Mouse (Mus musculus): ENCODE data around the gene Mmp21. TPM values are rescaled to one million over a fixed set of nuclear protein-coding genes. Genes with fewer than 3 reads are reported as not detected.

The Mmp21 gene
- total RNA-seq, 2 experiments from 2014 or later, result not detected

DNA sequence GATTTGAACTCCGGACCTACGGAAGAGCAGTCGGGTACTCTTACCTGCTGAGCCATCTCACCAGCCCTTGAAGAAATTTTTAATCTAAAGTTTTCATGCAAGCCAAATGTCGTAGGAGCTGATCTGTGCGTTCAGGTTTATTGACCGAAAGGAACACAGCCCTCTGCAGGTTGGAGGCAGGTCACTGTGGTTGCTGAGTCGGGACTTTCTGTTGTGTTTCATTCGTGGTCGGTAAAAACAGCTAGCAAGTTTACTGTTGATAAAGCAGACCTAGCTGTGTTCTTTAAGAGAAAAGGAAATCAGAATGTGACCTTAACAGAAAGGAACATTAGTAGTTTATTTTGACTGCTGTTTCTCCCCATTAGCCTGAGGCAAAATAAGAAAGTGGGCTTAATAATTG lies 9.9 kb downstream of the Mmp21 start:
- intact Hi-C loops (cut with DNase I), result loop anchor here (5.0 kb wide), 1 partner anchor 112 kb away; the partner anchor contains the start of gene Dhx32
- DNase-seq, result no peak

DNA sequence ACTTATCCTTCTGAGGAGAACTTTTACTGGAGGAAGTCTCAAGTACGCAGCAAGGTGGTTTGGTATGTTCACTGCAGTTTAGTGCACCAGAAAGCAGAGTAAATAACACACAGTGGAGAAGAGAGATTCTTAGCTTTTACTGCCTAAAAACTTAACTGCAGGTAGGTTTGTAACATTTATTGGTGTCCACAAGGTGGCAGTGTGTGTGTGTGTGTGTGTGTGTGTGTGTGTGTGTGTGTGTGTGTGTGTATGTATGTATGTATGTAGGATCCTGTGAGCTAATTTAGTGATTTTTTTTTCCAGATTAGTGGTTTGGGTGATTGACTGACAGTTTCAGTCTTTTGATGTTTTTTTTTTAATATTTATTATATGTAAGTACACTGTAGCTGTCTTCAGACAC lies 10.8 kb downstream of the Mmp21 start:
- intact Hi-C loops (cut with DNase I), result no loop called here
- no peak for DNase-seq

DNA sequence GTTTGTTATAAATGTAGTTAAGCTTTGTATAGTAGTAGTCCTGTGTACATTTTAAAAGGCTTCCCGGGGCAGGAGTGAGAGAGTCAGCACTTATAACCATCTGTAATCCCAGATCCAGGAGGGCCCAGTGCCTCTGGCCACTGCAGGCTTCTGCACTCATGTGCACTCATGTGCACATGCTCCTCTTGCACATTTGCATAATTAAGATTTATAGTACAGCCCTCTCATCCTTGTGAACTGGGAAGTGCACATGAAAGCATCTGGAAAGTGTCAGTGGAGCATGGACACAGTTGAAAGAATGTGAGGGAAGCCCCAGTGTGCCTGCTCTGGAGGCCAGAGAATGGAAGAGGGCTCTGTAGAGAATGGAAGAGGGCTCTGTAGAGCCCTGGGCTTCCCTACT lies 17.4 kb downstream of the Mmp21 start:
- DNase-seq, result no peak
- intact Hi-C loops (cut with DNase I), result no loop called here

DNA sequence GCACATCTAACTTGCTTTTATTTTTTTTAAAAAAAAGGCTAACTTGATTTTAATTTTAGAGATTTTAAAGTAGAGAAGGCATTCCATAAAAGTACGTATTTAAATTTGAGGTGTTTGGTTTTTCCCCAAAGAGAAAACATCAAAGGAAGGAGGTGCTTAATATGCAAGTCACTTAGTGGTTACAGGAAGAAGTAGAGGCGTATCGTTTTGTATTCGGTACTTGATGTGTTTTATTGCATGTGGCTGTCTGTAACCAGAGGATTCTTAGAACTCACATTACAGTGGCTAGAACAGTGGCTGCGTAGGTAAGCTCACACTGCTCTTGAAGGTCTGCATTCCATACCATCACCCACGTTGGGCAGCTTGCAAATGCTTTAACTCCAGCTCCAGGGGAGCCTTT lies 34.1 kb downstream of the Mmp21 start:
- intact Hi-C loops (cut with DNase I), result no loop called here
- DNase-seq, result no peak

DNA sequence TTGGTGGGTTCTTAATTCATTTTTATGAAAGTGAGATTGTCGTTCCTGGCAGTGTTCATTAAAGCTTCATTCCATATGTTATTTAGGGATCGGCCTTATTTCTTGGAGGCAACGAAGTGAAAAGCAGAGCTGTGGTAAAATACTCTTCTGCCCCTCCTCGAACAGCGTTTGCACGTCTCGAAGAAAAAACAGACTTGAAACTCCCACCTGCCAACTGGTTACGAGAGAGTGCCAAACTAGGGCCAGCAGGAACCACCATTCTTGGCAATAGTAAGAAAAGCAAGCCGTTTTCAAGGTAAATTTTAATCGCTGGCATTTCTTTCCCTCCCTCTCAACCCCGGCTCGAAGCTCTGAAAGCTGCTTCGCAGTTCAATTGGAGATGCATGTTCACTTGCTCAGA lies 41.0 kb downstream of the Mmp21 start:
- intact Hi-C loops (cut with DNase I), result loop anchor here (10.0 kb wide), 1 partner anchor 604 kb away; no protein-coding TSS in a partner anchor
- no peak for DNase-seq

DNA sequence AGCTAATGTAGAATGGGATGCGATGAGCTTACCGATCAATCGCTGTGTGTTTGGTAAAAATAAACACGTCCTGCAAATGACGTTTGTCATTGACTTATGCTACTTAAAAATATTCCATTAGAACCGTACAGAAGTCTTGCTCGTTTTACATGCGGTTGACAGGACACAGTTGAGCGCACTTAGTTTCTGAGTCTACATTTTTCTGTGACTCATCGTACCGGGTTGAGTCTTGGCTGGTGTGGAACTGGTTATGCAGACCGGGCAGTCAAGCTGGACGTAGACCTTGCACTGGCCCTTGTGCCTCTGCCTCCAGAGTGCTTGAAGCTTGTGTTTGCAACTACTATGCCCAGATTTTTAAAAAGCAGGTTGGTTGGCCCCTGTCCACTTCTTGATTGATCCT lies 41.6 kb downstream of the Mmp21 start:
- intact Hi-C loops (cut with DNase I), result loop anchor here (10.0 kb wide), 1 partner anchor 604 kb away; no protein-coding TSS in a partner anchor
- DNase-seq, result no peak

DNA sequence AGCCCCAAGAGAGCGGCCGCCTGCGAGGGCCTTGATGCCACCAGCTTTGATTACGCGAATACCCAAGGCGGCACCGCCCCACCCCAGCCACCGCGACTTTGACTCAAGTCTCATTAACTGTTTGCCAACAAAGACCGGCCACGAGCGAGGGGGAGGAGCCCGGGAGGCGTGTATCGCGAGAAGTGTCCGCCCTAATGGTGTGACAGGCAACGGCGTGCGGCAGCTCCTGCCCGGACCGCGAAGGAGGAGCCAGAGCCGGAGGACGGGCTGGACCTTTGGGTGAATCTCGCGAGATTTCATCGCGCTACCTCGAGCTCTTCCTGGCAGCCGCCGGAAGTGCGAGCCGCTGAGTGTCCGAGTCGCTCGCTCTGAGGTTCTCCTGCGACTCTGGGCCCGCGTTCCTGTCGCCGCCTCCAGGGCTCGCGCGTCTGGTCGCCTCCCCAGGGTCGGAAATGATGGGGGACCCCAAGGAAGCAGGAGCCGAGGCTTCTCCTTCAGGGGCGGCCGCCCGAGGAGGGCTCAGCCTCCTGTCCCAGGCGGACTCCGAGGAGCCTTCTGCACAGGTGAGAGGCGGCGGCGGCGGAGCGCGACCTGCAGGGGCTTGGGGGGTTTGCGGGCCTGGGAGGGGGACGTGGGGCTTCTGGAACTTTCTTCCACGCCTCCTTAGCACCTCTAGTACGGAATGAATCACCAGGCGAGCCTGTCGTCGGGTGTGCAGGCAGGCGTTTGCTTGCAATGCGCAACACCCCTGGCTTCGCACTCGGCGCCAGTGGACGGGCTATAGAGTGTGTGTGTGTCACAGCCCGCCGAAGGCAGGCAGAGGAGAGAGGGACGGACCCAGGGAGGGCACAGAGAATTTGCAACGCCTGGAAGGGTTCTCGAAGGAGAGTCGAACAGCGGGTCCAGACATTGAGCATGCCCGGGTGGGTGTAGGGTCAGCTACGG lies 42.2 kb downstream of the Mmp21 start, which contains the start of gene Edrf1:
TSS of gene Edrf1 (plus strand) at position 183 of the 945 bp plus-strand sequence.
- intact Hi-C loops (cut with DNase I), result loop anchor here (10.0 kb wide), 1 partner anchor 603 kb away; no protein-coding TSS in a partner anchor
- DNase-seq, result peak; percentile 96 to 97

DNA sequence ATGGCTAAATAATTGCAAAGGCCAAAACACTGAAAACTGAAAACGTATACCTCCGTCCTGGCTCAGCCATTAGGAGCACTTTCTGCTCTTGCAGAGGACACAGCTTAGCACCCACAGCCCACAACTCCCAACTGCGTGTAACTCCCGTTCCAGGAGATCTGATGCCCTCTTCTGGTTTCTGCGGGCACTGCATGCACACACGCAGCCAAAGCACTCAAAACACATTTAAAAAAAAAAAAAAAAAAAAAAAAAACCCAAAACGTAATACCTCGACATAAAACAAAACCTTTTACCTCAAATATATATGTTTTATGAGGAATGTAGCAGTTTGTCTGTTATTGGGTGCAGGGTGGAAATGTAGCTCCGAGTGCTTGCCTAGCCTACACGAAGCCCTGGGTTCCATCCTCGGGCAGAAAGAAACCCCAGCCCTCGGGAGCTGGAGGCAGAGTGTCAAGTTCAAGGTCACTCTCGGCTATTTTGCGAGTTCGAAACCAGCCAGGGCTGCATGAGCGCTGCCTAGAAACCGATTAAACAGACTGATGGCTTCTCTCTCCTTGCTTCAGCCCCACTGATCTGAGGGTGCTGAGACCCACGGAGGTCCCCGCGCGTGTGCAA lies 43.0 kb downstream of the Mmp21 start:
- intact Hi-C loops (cut with DNase I), result loop anchor here (10.0 kb wide), 1 partner anchor 602 kb away; no protein-coding TSS in a partner anchor
- peak; percentile 84 to 86 for DNase-seq

DNA sequence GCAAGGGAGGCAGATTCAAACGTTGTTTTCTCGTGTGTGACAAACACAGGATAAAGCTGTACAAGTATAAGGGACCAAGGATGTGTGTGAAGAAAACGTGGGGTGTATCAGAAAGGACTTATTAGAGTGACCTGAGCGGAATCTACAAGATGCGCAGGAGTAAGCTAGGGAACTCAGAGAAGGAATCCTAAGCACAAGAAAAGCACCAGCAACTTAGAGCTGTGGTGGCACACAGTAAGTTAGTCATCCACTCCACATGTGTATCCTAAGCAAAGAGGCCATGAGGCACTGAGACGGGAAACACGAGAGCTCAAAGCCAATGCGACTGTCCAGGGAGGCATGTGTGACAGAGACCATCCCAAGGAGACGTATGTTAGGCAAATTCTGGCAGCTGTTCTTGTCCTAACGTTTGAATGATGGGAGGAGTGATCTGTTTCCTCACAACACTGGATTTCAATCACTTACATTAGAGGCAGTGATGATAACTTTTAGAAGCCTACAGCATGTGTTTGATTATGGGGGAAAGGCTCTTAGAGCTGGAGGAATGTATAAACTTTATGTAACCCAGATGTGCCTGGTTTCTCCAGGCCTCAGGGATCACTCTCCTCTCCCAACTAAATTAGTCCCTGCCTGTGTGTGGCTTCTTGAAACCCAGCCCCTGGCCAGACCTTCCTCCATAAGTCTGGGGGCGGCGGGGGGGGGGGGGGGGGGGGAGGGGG lies 44.8 kb downstream of the Mmp21 start:
- intact Hi-C loops (cut with DNase I), result loop anchor here (10.0 kb wide), 1 partner anchor 600 kb away; no protein-coding TSS in a partner anchor
- no peak for DNase-seq

DNA sequence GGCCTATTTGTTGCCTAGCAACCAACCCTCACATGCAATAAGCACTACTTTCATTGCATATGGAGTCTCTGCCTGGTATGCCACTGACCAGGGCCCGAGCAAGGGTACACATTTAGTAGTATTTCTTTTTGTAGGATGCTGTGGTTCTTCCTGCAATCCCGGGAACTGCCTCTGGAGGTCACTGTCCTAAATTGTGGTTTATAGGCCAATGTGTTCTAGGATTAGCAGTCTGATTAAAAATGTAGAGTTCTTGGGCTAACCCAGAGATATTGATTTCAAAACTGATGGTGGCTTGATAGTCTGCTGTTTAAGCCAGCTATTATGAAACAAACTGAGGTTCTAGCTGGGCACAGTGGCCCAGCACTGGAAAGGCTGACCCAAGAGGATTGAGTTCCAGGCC lies 47.4 kb downstream of the Mmp21 start:
- DNase-seq, result peak; percentile 21 to 27
- intact Hi-C loops (cut with DNase I), result loop anchor here (10.0 kb wide), 1 partner anchor 598 kb away; no protein-coding TSS in a partner anchor

DNA sequence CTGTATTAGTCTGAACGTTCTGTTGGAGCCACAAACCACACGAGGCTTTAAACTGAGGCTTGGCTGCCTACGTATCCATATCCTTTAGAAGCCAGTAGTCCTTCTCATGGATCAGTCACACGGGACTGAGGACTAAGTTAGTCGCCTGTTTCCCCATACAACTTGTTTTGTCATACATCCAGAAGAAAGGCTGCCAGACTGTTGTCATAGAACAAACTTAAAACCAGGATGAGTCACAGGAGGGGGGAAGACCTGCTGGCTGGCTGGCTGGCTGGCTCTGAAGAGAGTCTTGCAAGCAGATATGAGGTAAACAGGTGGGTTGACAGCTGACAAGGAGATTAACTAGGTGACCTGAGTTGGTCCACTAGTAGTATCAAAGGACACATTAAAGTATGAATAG lies 49.0 kb downstream of the Mmp21 start:
- intact Hi-C loops (cut with DNase I), result loop anchor here (10.0 kb wide), 1 partner anchor 596 kb away; no protein-coding TSS in a partner anchor
- DNase-seq, result no peak

DNA sequence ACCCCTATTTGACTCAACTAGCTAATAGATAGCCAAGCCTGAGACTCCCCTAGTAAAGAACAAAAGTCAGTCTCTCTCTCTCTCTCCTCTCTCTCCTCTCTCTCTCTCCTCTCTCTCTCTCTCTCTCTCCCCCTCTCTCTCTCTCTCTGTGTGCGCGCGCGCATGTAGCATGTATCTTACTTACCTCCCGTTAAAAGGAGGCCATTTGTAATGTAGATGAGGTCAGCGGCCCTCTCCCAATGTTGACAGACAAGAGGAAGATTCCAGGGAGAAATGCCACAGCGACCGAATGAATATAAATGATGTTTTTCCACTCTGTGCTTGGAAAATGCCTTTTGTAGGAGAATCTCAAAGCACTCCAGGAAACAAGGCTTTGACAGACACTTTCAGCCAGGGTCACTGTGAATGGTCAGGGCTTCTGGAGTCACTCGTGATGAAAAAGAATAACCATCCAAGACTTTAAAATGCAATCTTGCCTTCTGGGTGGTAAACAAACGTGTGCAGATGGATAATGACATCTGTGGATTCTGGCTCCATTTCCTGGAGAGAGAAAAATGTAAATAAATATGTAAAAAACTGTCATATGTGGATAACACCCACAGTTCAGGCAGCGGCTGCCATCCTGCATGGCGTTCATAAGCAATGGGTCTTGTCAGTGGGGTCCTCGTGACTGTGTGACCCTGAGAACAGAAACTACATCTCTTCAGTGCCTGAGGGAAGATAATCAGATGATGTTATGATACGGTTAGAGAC lies 52.5 kb downstream of the Mmp21 start:
- intact Hi-C loops (cut with DNase I), result no loop called here
- no peak for DNase-seq

Other genes starting within 250 kb of the Mmp21 start
- not detected for gene Tex36, start 77.9 kb downstream of the Mmp21 start, total RNA-seq (2021)
- gene Edrf1, start 42.5 kb downstream of the Mmp21 start, total RNA-seq (2021), result 1 to 10 TPM; 7.0 to 8.1 TPM
- gene Bccip, start 29.3 kb upstream of the Mmp21 start, total RNA-seq (2021), result 10 to 100 TPM; 63.9 to 73.9 TPM
- gene Uros, start 30.0 kb upstream of the Mmp21 start, total RNA-seq (2021), result 10 to 100 TPM; 14.3 to 15.7 TPM
- gene Fank1, start 96.8 kb upstream of the Mmp21 start, total RNA-seq (2021), result not detected
- 10 to 100 TPM; 28.9 to 30.6 TPM for gene Dhx32, start 102.7 kb upstream of the Mmp21 start, total RNA-seq (2021)

All from gastrocnemius, postnatal 36 days (tissue).